Mouse (Mus musculus): ENCODE measurements at regions not wholly inside any gene's neighbourhood (a gene's known extent, or its start where the extent isn't known, plus 50 kb on each side); places are given as distances from the start of the nearest gene placed in this dataset.

GRCm38 (mm10) chr5:71381407-71381806 is 166.6 kb downstream of the Cox7b2 start:
- DNase-seq (ENCODE audit: inconsistent ontology term), result no peak

- DNase-seq (ENCODE audit: inconsistent ontology term), result no peak
Observed at GRCm38 (mm10) chr5:71366196-71366858, 181.7 kb downstream of the Cox7b2 start.

GRCm38 (mm10) chr5:71341512-71341911 is 206.5 kb downstream of the Cox7b2 start:
- DNase-seq (ENCODE audit: inconsistent ontology term), result no peak

GRCm38 (mm10) chr5:71309414-71309813 is 213.8 kb upstream of the Gabra2 start:
- DNase-seq (ENCODE audit: inconsistent ontology term), result no peak

GRCm38 (mm10) chr5:71262202-71262883 is 166.7 kb upstream of the Gabra2 start:
- DNase-seq (ENCODE audit: inconsistent ontology term), result no peak

GRCm38 (mm10) chr5:71249273-71249672 is 153.6 kb upstream of the Gabra2 start:
- DNase-seq (ENCODE audit: inconsistent ontology term), result no peak

GRCm38 (mm10) chr5:71248318-71249135 is 152.9 kb upstream of the Gabra2 start:
- DNase-seq (ENCODE audit: inconsistent ontology term), result peak; percentile 69

GRCm38 (mm10) chr5:71227615-71228014 is 132.0 kb upstream of the Gabra2 start:
- no peak for DNase-seq (ENCODE audit: inconsistent ontology term)

GRCm38 (mm10) chr5:71200881-71201280 is 105.2 kb upstream of the Gabra2 start:
- peak; percentile 63 for DNase-seq (ENCODE audit: inconsistent ontology term)

- DNase-seq (ENCODE audit: inconsistent ontology term), result no peak
Observed at GRCm38 (mm10) chr5:71177316-71177715, 81.7 kb upstream of the Gabra2 start.

- DNase-seq (ENCODE audit: inconsistent ontology term), result no peak
Observed at GRCm38 (mm10) chr5:71170378-71170777, 74.7 kb upstream of the Gabra2 start.

Data from Muller cell, postnatal 12 days (primary cell).